In the genomic region with DNA sequence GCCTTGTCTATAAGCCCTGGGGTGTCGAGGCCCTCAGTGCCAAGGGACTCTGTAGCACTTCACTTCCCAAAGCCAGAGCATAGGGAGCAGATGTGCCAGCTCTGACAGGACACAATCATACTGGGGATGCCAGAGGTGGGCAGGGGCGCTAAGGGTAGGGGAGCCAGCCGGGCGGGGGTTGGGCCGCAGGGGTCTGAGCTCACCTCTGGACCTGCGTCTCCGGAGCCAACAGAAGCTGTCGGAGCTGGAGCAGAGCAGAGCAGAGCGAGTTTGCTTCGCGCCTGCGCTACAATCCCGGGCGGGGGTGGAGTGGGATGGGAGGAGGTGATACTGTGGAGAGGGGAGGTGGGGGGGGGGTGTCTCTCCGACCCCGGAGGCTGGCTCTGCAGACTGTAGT, we compare ENCODE assay signal across 10 mouse cellular contexts. TPM values are rescaled to one million over a fixed set of nuclear protein-coding genes. Genes with fewer than 3 reads are reported as not detected.
A peak's percentile ranks its signal among the peaks of the same experiment; 100 is the strongest.
DNase-seq lines count a peak whose midpoint lies in the region; ATAC-seq and TF ChIP-seq lines count a peak whose summit lies in the region.
"Had no signal": no experiment of that assay in that cellular context is flagged by ENCODE, and none has a peak within 500 bp of the region (broad histone marks: within the 10 kb centered on the region; RNA-seq: fewer than 3 reads in every experiment).

Gene Nrsn2 (minus strand): TSS at position 294 of the 397 bp plus-strand sequence.

- DNase-seq in frontal cortex, adult 2 months (ENCODE audit: extremely low spot score in 1 of 2, low spot score in 1 of 2) = peak in 1 of 2 experiments; percentile 67
- DNase-seq in frontal cortex, postnatal 14 days (ENCODE audit: low spot score in 2 of 2) = no peak
- peak; percentile 42 for DNase-seq in hindbrain, embryonic 11.5 days (ENCODE audit: low spot score)
- DNase-seq in limb, embryonic 14.5 days (ENCODE audit: low spot score) = no peak
- no peak for DNase-seq in spleen, postnatal 14 days (ENCODE audit: low spot score in 2 of 2)
- no peak for DNase-seq in lung, postnatal 36 days
- DNase-seq: lung, adult 18-20 months had no signal

- no peak for TF ChIP-seq EP300 in ES-Bruce4 (IDR thresholded peaks at IDR 0.05; ENCODE audit: insufficient read depth, low read depth, low read length)

- no peak for TF ChIP-seq POLR2A in ES-Bruce4 (IDR thresholded peaks at IDR 0.05; ENCODE audit: insufficient read depth, low read length)
- no peak for TF ChIP-seq POLR2A in limb, embryonic 14.5 days (IDR thresholded peaks at IDR 0.05; ENCODE audit: borderline replicate concordance, extremely low read depth, insufficient read depth, insufficient read length)

- H3K9ac ChIP-seq in ES-Bruce4 (ENCODE audit: low read depth, poor library complexity, severe bottlenecking) = no peak within 1 kb of the TSS
- H3K9ac ChIP-seq in hindbrain, embryonic 11.5 days (ENCODE audit: low read depth, low read length) = peak within 1 kb of the TSS; percentile 56; the same call in 1 of the 2 replicates
- H3K9ac ChIP-seq in limb, embryonic 14.5 days (ENCODE audit: low read depth, low read length, severe bottlenecking) = peak within 1 kb of the TSS; percentile 48; the same call in 1 of the 2 replicates

- no peaks in the 10 kb centered on the region for H3K36me3 ChIP-seq in ES-Bruce4 (ENCODE audit: control insufficient read depth, insufficient read depth, low read length, poor library complexity, severe bottlenecking)
- H3K36me3 ChIP-seq in hindbrain, embryonic 11.5 days (ENCODE audit: control insufficient read depth, insufficient read depth, low read length) = no peaks in the 10 kb centered on the region
- H3K36me3 ChIP-seq in limb, embryonic 14.5 days (ENCODE audit: control insufficient read depth, insufficient read depth, low read length) = no peaks in the 10 kb centered on the region

- WGBS in hindbrain, embryonic 11.5 days = 3% methylated on average over 16 of the region's 16 CpGs
- 3% methylated on average over 9 of the region's 16 CpGs for WGBS in limb, embryonic 14.5 days

- H3K4me2 ChIP-seq in hindbrain, embryonic 11.5 days (replicated peaks; ENCODE audit: low read depth, low read length) = peak within 1 kb of the TSS; percentile 40
- H3K4me2 ChIP-seq in limb, embryonic 14.5 days (replicated peaks; ENCODE audit: low read depth, low read length, severe bottlenecking) = peak within 1 kb of the TSS; percentile 45

- peak within 1 kb of the TSS; percentile 12; the same call in 1 of the 2 replicates for H3K4me3 ChIP-seq in ES-Bruce4 (ENCODE audit: low read depth, low read length)
- H3K4me3 ChIP-seq in hindbrain, embryonic 11.5 days (ENCODE audit: low read depth, low read length) = peak within 1 kb of the TSS; percentile 18; the same call in 1 of the 2 replicates
- H3K4me3 ChIP-seq in limb, embryonic 14.5 days (replicated peaks; ENCODE audit: low read length) = peak within 1 kb of the TSS; percentile 24

- TF ChIP-seq CTCF in ES-Bruce4 (IDR thresholded peaks at IDR 0.05; ENCODE audit: low read depth, low read length) = no peak

- no peak within 1 kb of the TSS for H3K27ac ChIP-seq in ES-Bruce4 (ENCODE audit: insufficient read depth, low read length)
- peak within 1 kb of the TSS; percentile 80 for H3K27ac ChIP-seq in hindbrain, embryonic 11.5 days (ENCODE audit: low read depth, low read length)
- no peak within 1 kb of the TSS for H3K27ac ChIP-seq in limb, embryonic 14.5 days (replicated peaks; ENCODE audit: low read depth, low read length)

- H3K4me1 ChIP-seq in ES-Bruce4 (ENCODE audit: control insufficient read depth, insufficient read depth, low read length) = peaks cover 3% of the 10 kb centered on the region
- peaks cover 10% of the 10 kb centered on the region; the same call in 1 of the 2 replicates for H3K4me1 ChIP-seq in hindbrain, embryonic 11.5 days (replicated peaks; ENCODE audit: control insufficient read depth, insufficient read depth, low read length)
- peaks cover 7% of the 10 kb centered on the region; the same call in 1 of the 2 replicates for H3K4me1 ChIP-seq in limb, embryonic 14.5 days (ENCODE audit: control insufficient read depth, insufficient read depth, low read length)

- no peaks in the 10 kb centered on the region for H3K27me3 ChIP-seq in ES-Bruce4 (ENCODE audit: control insufficient read depth, insufficient read depth, low read length, poor library complexity, severe bottlenecking)
- H3K27me3 ChIP-seq in hindbrain, embryonic 11.5 days (ENCODE audit: control insufficient read depth, insufficient read depth, low read length) = 0 out of 2 replicates have a peak, but pooled peaks cover 2% of the 10 kb centered on the region
- H3K27me3 ChIP-seq in limb, embryonic 14.5 days (ENCODE audit: control insufficient read depth, insufficient read depth, low read length) = no peaks in the 10 kb centered on the region

- no peaks in the 10 kb centered on the region for H3K9me3 ChIP-seq in ES-Bruce4 (replicated peaks; ENCODE audit: control insufficient read depth, insufficient read depth, low read length, poor library complexity, severe bottlenecking)
- no peaks in the 10 kb centered on the region for H3K9me3 ChIP-seq in hindbrain, embryonic 11.5 days (ENCODE audit: control insufficient read depth, low read length)
- no peaks in the 10 kb centered on the region for H3K9me3 ChIP-seq in limb, embryonic 14.5 days (ENCODE audit: control insufficient read depth, low read length)

- ATAC-seq in hindbrain, embryonic 11.5 days (ENCODE audit: low FRiP score) = peak; percentile 74
- ATAC-seq in limb, embryonic 14.5 days (ENCODE audit: low FRiP score, low read depth) = peak; percentile 69
- ATAC-seq in erythroid progenitor cell, adult 5-6 weeks (replicated peaks; ENCODE audit: low FRiP score, poor library complexity, severe bottlenecking) = no peak

RNA-seq across cellular contexts. Expression of gene Nrsn2, which starts in this region (rescaled TPM):
- polyA plus RNA-seq in frontal cortex, adult 2 months (2012; rRNA removed) = 99.0 and 113 TPM in 2 replicates
- 1.1 TPM in 1 of 2 replicates, not detected in the other for polyA plus RNA-seq in ES-Bruce4 (2011; ENCODE audit: insufficient read depth, insufficient read length, low read depth, missing spikeins)
- polyA plus RNA-seq in hindbrain, embryonic 11.5 days (2014; fragmentation: Nextera tagmentation; extraction: Ambion mirVana) = 8.2 and 8.5 TPM in 2 replicates
- 3.6 and 4.9 TPM in 2 replicates for polyA plus RNA-seq in limb, embryonic 14.5 days (2012; rRNA removed)
- 2.5 and 2.7 TPM in 2 replicates for polyA plus RNA-seq in limb, embryonic 14.5 days (2014; fragmentation: Nextera tagmentation; extraction: Ambion mirVana)
- not detected in 2 replicates for total RNA-seq in erythroid progenitor cell, adult 5-6 weeks (2015; ENCODE audit: low replicate concordance)
- not detected in 2 replicates for total RNA-seq in erythroid progenitor cell, adult 5-6 weeks (2017; ENCODE audit: low replicate concordance)
- polyA plus RNA-seq: C2C12 had no signal

Comparison
In these comparisons a context has a peak if more than half of its experiments do, and no peak if none do; other contexts are left out.
1. RNA of gene Nrsn2 (polyA plus RNA-seq): 99.0 to 113 TPM in frontal cortex, adult 2 months; 8.2 to 8.5 TPM in hindbrain, embryonic 11.5 days, 2.5 to 4.9 TPM in limb, embryonic 14.5 days and 1.1 TPM in ES-Bruce4; every median in the first group is over 10 times any median in the second.
2. Peak in every context shown above with its lines, with median percentiles within 50 percentile points of each other: H3K4me3 ChIP-seq.